In genomic region chrX:161826186-161826585, GRCm38 (mm10) we compare ENCODE assay signal across 7 mouse cellular contexts.
DNase-seq lines count a peak whose midpoint lies in the region; ATAC-seq and TF ChIP-seq lines count a peak whose summit lies in the region.
"Not testable (repeated sequence)": the region's sequence is repeated elsewhere in the genome, so short reads cannot be mapped to it uniquely, and the experiment has no call there.

No protein-coding gene starts in this region.

- not testable (repeated sequence) for H3K4me3 ChIP-seq in heart, postnatal 0 days (ENCODE audit: low read depth, low read length); lung, embryonic 14.5 days (ENCODE audit: low read depth, low read length)

- ATAC-seq in heart, postnatal 0 days (ENCODE audit: insufficient read depth, low read depth); lung, embryonic 14.5 days (ENCODE audit: insufficient read depth): not testable (repeated sequence)

- H3K4me2 ChIP-seq in heart, postnatal 0 days (ENCODE audit: low read depth, low read length); lung, embryonic 14.5 days: not testable (repeated sequence)

- not testable (repeated sequence) for H3K9ac ChIP-seq in heart, postnatal 0 days (replicated peaks; ENCODE audit: low read depth, low read length); lung, embryonic 14.5 days

- not testable (repeated sequence) for H3K36me3 ChIP-seq in heart, postnatal 0 days (replicated peaks; ENCODE audit: control insufficient read depth, insufficient read depth, low read length); lung, embryonic 14.5 days (ENCODE audit: insufficient read depth)

- peak; percentile 49 for DNase-seq in MN1 (ENCODE audit: low spot score)
- peak; percentile 22 for DNase-seq in c-Kit-positive CD71-positive TER-119-negative erythroid progenitor cells, embryonic 14.5 days (ENCODE audit: low read depth)
- peak; percentile 17 for DNase-seq in embryo, embryonic 11.5 days (ENCODE audit: low read depth, low spot score)
- DNase-seq in heart, postnatal 0 days (ENCODE audit: low spot score): peak; percentile 6
- peak; percentile 9 to 24 for DNase-seq in kidney, postnatal 36 days
- peak; percentile 82 for DNase-seq in lung, embryonic 14.5 days
- peak; percentile 25 for DNase-seq in ovary, postnatal 14 days (ENCODE audit: low spot score)

- TF ChIP-seq EP300 in heart, postnatal 0 days (IDR thresholded peaks at IDR 0.05; ENCODE audit: low read depth): not testable (repeated sequence)

- 28% methylated on average over 2 of the region's 2 CpGs for WGBS in heart, postnatal 0 days
- WGBS in lung, embryonic 14.5 days: 21% methylated on average over 2 of the region's 2 CpGs

- TF ChIP-seq CTCF in heart, postnatal 0 days (IDR thresholded peaks at IDR 0.05; ENCODE audit: low read depth): peak; percentile 57
- TF ChIP-seq CTCF in lung, embryonic 14.5 days (IDR thresholded peaks at IDR 0.05; ENCODE audit: low read depth): peak; percentile 67

- not testable (repeated sequence) for H3K9me3 ChIP-seq in heart, postnatal 0 days (replicated peaks; ENCODE audit: control insufficient read depth, low read length); lung, embryonic 14.5 days (ENCODE audit: low read depth, low read length)

- H3K4me1 ChIP-seq in heart, postnatal 0 days (ENCODE audit: control insufficient read depth, insufficient read depth); lung, embryonic 14.5 days (ENCODE audit: insufficient read depth): not testable (repeated sequence)

- H3K27ac ChIP-seq in heart, postnatal 0 days (ENCODE audit: low read depth); lung, embryonic 14.5 days (ENCODE audit: low read depth): not testable (repeated sequence)

- not testable (repeated sequence) for H3K27me3 ChIP-seq in heart, postnatal 0 days (ENCODE audit: control insufficient read depth, insufficient read depth, low read length); lung, embryonic 14.5 days (ENCODE audit: insufficient read depth, low read length)

Comparison
In these comparisons a context has a peak if more than half of its experiments do, and no peak if none do; other contexts are left out.
1. DNase-seq: peak in every context shown above with its lines; median percentile 82 in lung, embryonic 14.5 days; 49 in MN1; 25 in ovary, postnatal 14 days; 22 in c-Kit-positive CD71-positive TER-119-negative erythroid progenitor cells, embryonic 14.5 days; 17 in embryo, embryonic 11.5 days; 16 in kidney, postnatal 36 days; 6 in heart, postnatal 0 days.